Mouse (Mus musculus): ENCODE measurements around the gene Htr1b. TPM values are rescaled to one million over a fixed set of nuclear protein-coding genes. Genes with fewer than 3 reads are reported as not detected.

Htr1b gene
- polyA plus RNA-seq, 1 experiment from 2014 or later: not detected

- H3K27ac ChIP-seq (replicated peaks): no peak overlapping the region
- no peak overlapping the region for H3K9ac ChIP-seq
- no peak overlapping the region for H3K4me3 ChIP-seq (replicated peaks)
- no peak overlapping the region for H3K4me2 ChIP-seq
- H3K27me3 ChIP-seq: no peaks in the 10 kb centered on the region
- H3K36me3 ChIP-seq (replicated peaks): no peaks in the 10 kb centered on the region
- no peaks in the 10 kb centered on the region for H3K9me3 ChIP-seq (replicated peaks)
- H3K4me1 ChIP-seq (replicated peaks): no peaks in the 10 kb centered on the region
- no peak for ATAC-seq (ENCODE audit: insufficient read depth)
- WGBS (ENCODE audit: insufficient replicate concordance): 58% methylated on average over 4 of the region's 4 CpGs
Observed at GRCm38 (mm10) chr9:81611022-81611421, 22.6 kb downstream of the Htr1b start.

Other genes with a start within 250 kb of the Htr1b start
- gene Mei4, start 229.8 kb upstream of the Htr1b start, polyA plus RNA-seq (2015; fragmentation: Nextera tagmentation; extraction: Ambion mirVana): 0.23 and 0.31 TPM in 2 replicates

All from liver, embryonic 15.5 days (tissue).